Mouse (Mus musculus): ENCODE results near the gene Zfp740.

- no peak for TF ChIP-seq CTCF (IDR thresholded peaks at IDR 0.05; ENCODE audit: low read depth)
- no peak for TF ChIP-seq EP300 (IDR thresholded peaks at IDR 0.05; ENCODE audit: low read depth)
Measured at GRCm38 (mm10) chr15:102245891-102246741, 43.1 kb downstream of the Zfp740 start.

Measured in liver, postnatal 0 days (tissue).